Mouse (Mus musculus): ENCODE results near the gene Robo4.

GRCm38 (mm10) chr9:37456481-37456910 is 54.8 kb downstream of the Robo4 start:
- no peak for TF ChIP-seq JUN (IDR thresholded peaks at IDR 0.05; ENCODE audit: insufficient read depth, low read depth, low read length)
- no peak for TF ChIP-seq CTCF (conservative IDR thresholded peaks at IDR 0.05 in 1 of 2, IDR thresholded peaks at IDR 0.05 in 1 of 2; ENCODE audit: low read depth in 2 of 2, low read length in 2 of 2)
- no peak for TF ChIP-seq MYC (IDR thresholded peaks at IDR 0.05; ENCODE audit: low read depth, low read length)
- no peak for TF ChIP-seq POLR2A (IDR thresholded peaks at IDR 0.05; ENCODE audit: low read depth, low read length)
- TF ChIP-seq ZNF384 (IDR thresholded peaks at IDR 0.05; ENCODE audit: low read depth, low read length) = no peak
- TF ChIP-seq MAFK (IDR thresholded peaks at IDR 0.05; ENCODE audit: insufficient replicate concordance, low read length) = no peak
- no peak for TF ChIP-seq KAT2A (IDR thresholded peaks at IDR 0.05; ENCODE audit: insufficient replicate concordance, low read length)
- TF ChIP-seq SIN3A (IDR thresholded peaks at IDR 0.05; ENCODE audit: low read length) = no peak
- no peak for TF ChIP-seq E2F4 (IDR thresholded peaks at IDR 0.05; ENCODE audit: insufficient replicate concordance, low read depth, low read length)
- TF ChIP-seq RCOR1 (conservative IDR thresholded peaks at IDR 0.05; ENCODE audit: low read depth, low read length) = no peak
- no peak for TF ChIP-seq CHD1 (IDR thresholded peaks at IDR 0.05; ENCODE audit: low read depth, low read length)
- no peak for TF ChIP-seq SMC3 (IDR thresholded peaks at IDR 0.05; ENCODE audit: low read depth, low read length)

All from CH12.LX (cell line).